Mouse (Mus musculus) cerebellum, adult 11 months (tissue): ENCODE measurements around the gene Phc2.

Source experiments
- DNase-seq: peaks from one replicate; pipeline ENCODE4 v3.0.0; 2022

The Phc2 gene

DNA sequence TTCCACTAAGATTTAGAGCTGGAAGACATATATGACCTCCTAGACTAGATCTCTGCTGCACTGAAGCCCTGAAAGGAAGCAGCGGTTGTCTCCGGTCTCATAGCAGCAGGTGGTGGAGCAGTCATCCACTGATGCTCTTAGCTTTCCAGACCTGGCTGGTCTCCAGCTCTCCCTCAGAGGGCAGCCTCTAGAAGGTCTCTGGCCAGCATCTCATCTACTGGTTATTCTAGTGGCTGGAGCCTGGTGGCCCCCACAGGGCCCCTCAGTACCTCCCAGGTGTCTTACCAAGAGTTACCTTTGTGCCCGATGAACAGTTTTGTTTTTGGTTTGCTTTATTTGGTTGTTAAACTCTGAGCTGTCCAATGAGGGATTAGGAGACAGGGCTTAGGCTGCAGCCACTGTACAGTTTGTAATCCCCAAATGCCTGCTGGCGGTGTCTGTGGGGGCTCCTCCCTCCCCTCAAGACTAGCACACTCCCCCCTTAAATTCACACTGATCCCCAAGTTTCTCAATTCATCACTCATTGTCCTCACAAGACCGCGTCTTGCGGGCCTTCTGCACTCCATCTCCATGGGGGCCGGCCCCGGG is 66.7 kb downstream of the Phc2 start:
- peak; percentile 56 for DNase-seq

GRCm38 (mm10) chr4:128721761-128722160 is 67.3 kb downstream of the Phc2 start:
- DNase-seq = peak; percentile 51

DNA sequence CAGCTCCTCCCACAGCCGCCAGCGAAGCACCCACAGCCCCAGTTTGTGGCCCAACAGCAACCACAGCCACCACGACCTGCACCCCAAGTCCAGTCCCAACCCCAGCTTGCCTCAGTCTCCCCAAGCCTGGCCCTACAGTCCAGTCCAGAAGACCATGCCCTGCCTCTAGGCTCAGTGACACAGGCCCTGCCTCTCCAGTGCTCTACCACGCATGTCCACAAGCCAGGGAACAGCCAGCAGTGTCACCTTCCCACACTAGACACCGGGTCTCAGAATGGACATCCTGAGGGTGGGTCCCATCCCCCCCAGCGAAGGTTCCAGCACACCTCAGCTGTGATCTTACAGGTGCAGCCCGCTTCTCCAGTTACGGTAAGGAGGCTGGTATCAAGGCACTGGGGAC is 68.4 kb downstream of the Phc2 start:
- DNase-seq = peak; percentile 42

- peak; percentile 32 for DNase-seq
Measured at GRCm38 (mm10) chr4:128723431-128723830, 68.9 kb downstream of the Phc2 start.

DNA sequence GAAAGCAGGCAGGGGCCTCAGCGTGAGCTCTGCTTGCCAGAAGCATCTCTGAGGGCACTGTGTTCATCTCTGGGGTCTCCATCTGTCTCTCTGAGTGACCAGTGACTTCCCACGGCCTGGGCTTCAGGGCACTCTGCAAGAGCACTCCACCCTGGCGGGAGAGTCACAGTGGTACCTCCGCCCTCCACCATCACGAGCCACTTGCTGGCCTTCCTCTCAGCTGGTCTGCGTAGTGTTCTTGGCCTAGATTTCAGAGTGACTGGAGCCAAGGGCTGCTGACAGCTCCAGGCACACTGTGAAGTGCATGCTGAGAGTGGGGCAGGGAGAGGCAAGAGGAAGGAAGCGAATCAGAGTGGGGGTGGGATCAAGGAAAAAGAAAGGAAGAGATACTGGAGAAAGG is 69.6 kb downstream of the Phc2 start:
- DNase-seq = peak; percentile 81

DNA sequence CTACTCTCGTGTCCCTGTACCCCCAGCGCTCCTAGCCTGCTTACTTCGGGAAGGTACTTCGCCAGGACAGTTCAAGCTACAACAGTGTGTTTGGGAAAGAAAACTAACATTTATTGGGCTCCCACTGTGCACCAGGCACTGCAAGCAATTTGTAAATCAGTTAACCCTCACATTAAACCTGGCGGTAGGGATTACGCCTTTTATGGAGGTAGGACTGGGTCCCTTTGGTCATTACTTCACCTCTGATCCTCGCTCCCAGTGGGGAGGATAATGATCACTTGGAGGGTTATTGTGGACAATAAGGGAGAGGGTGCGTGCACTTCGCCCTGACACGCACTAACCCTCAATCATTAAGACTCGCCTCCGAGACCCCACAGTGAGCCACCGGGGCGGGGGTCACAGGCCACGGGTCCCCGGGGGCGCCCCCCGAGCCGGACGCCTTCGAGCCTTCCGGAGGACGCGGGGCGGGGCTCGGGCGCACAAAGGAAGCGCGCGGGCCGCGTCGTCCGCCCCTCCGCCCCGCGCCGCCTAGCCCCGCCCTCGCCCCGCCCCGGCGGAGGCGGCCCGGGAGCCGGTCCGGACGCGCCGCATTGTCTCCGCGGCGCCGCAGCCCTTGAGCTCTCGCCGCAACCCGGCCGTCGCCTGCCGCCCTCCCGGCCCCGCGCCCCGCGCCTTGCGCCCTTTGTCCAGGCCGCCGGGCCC is 72.7 kb downstream of the Phc2 start:
- peak; percentile 83 for DNase-seq

GRCm38 (mm10) chr4:128727721-128728430 is 73.4 kb downstream of the Phc2 start:
- no peak for DNase-seq

DNA sequence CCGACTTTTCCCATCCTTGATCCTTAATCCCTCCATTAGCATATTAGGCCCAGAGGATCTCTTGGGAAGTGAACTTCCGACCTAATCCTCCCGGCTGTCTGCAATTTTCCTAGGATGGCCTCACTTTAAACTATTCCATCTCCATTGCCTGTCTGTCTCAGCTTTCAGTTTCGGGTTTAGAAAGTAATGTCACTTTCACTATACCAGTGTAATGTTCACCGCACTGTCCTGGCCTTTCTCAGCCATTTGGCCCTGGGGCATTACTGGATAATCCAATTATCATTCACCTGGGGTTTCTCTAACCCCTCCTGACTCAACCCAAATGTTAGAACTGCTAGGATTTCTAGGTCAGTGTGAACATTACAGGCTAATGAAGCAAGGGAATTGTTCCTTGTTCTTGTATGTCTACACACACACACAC is 73.9 kb downstream of the Phc2 start:
- no peak for DNase-seq

- DNase-seq = no peak
Measured at GRCm38 (mm10) chr4:128729033-128729708, 74.7 kb downstream of the Phc2 start.

- DNase-seq = no peak
Measured at GRCm38 (mm10) chr4:128729709-128730037, 75.2 kb downstream of the Phc2 start.

DNA sequence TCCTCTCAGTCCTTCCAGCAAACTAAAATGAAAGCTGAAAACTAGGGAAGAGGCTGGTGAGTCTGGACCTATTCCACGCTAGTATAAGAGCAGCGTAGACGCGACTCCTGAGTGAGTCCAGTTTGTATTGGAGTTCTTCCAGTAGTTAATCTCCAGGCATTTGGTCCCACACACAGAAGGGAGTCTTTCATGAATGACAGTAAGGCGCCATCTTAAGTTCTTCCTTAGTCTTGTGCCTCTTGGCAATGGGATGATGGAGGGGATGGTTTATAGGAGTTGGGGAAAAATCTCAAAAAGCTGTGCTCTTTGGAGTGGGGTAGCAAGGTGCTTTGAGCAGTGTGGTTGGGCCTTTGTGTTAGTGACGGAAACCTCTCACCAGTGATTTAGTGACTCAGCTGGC is 75.8 kb downstream of the Phc2 start:
- DNase-seq = no peak

DNA sequence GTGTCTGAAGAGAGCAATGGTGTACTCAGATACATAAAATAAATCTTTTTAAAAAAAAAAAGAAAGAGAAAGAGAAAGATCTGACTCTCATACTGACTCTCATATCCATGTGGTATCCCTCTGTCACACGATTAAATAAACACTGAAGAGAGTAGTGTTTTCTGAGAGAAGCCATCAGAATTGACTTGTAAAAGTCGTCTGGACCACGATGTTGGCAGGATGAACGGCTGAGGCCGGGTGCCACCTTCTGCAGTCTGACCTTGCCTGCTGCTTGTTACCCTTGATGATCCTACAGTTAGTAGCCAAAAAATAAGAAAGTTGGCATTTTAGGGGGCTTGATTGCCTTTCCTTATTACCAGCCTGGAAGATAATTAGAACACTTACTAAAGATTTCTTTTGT is 78.3 kb downstream of the Phc2 start:
- no peak for DNase-seq

GRCm38 (mm10) chr4:128733496-128733895 is 79.0 kb downstream of the Phc2 start:
- no peak for DNase-seq

- no peak for DNase-seq
Measured at GRCm38 (mm10) chr4:128734217-128734616, 79.7 kb downstream of the Phc2 start.

GRCm38 (mm10) chr4:128734721-128735671 is 80.5 kb downstream of the Phc2 start:
- DNase-seq = no peak

DNA sequence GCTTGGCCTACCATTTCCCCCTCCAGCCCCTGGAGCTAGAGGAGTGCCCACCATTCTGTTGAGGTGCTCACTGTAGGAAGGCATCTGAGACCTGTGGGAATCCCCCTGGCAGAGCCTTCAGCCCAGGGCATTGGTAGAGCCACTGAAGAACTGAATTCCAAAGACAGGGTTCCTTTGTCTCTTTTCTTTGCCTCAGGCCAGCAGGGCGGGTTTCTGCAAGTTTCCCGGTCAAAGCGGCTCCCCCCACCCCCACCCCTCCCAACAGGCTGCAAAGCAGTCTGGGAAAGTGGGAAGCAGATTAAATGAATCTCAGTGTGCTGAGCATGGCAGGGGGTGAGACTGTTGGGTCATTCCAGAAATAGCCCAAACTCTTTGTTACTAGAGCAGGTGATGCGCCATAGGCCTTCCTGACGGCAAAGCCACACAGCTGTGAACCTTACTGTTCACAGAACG is 82.7 kb downstream of the Phc2 start:
- no peak for DNase-seq

DNA sequence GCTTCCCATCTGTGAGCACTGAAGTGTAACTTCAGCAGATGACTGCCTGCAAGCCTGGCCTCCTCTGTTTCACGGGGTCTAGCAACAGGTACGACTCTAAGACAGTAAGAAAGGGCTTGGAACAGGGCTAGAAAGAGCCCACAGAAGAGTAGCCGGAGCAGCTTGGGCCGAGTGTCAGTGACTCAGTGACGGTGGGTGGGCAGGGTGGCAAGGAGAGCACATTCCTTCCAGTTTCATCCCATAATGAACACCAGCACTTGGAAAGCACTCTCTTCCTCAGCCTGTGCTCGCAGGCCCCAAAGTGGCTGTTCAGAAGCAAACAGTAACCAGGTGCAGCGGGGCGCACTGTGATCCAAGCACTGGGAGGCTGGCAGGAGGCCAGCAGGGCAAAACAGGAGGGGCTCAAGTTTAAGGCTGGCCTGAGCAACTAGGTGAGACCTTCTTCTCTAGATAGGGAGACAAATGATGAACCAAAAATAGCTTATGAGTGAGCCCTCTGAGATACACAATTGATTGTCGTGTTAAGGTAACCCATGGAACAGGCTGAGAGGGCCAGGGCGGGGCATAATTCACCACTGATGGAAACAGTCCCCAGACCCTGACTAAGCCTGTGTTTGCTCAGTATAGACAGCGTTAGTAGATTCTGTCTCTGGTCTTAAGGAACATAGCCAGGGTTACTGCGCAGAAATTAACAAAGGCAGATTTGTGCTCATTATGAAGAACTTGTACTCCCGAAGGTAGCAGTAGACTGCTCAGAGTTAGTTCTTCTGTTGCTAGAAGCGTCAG is 83.5 kb downstream of the Phc2 start:
- DNase-seq = no peak

- DNase-seq = no peak
Measured at GRCm38 (mm10) chr4:128740878-128741277, 86.4 kb downstream of the Phc2 start.

DNA sequence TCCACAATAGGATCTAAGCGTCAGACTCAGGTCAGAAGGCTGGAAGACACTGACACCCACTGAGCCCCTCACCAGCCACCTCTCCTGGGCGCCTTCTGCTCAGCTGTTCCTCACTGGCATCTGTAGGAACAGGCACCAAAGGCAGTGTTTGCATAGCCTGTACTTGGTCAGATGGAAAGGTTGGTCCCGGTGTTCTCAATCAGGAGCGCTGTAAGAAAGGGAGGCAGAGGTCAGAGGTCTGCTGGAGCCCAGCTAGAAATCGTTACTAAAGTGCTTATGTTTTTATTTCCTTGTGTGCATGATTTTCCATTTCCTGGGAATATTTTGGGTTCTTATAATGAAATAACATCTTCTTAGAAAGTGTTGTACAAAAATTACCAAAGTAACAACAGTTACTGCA is 87.4 kb downstream of the Phc2 start:
- no peak for DNase-seq

DNA sequence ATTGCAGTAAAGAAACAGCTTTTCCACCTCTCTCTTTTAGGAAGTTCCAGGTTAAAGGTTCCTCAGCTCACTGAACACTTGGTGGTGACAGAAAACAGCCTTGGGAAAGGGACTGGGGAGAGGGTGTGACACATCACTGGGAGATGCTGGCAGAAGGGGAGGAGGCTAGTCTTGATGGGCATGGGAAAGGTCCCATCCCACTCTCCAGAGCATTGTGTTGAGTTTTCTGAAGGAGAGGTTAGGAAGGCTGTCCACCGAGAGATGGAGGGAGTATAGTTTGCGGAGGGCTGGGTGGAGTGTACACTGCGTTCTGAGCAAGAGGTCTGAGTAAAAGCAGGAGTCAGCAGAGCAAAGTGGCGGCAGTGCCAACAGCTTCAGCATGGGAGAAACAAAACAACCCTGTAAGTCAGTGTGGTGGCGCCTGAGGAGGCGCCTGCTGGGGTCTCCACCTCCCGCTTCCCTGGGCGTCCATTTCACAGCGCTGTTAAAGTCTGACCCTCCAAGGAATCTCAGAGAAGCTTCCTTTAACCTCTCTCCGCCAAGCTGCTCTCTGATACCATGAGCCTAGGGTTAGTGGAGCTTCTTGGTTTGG is 88.0 kb downstream of the Phc2 start:
- DNase-seq = no peak

- no peak for DNase-seq
Measured at GRCm38 (mm10) chr4:128743031-128743626, 88.6 kb downstream of the Phc2 start.
